Mouse (Mus musculus) hindbrain, embryonic 14.5 days (tissue): ENCODE data around the gene Bricd5. TPM values are rescaled to one million over a fixed set of nuclear protein-coding genes. Genes with fewer than 3 reads are reported as not detected.
"Not testable (repeated sequence)": the region's sequence is repeated elsewhere in the genome, so short reads cannot be mapped to it uniquely, and the experiment has no call there.

Source experiments
- ATAC-seq: fragments of 200-750 bp; cut with Nextera tagmentation; 2 replicates; pipeline ENCODE4 v1.8.0; 2017; ENCODE audit warnings: moderate number of reproducible peaks, mild to moderate bottlenecking, moderate TSS enrichment, moderate library complexity; ENCODE audit not compliant: low FRiP score
- DNase-seq: peaks from one replicate; pipeline ENCODE4 v3.0.0-alpha.2; 2015; ENCODE audit warnings: low spot score
- H3K27ac ChIP-seq: fragments of 300-500 bp; sonication (generic); 2 replicates; pipeline ENCODE4 v1.5.1; 2014; ENCODE audit warnings: mild to moderate bottlenecking, moderate library complexity
- H3K27me3 ChIP-seq: fragments of 300-500 bp; sonication (generic); 2 replicates; pipeline ENCODE4 v1.6.1; 2014; ENCODE audit warnings: mild to moderate bottlenecking, low read length, mixed read lengths; ENCODE audit not compliant: control insufficient read depth, insufficient read depth
- H3K36me3 ChIP-seq: fragments of 300-500 bp; sonication (generic); replicated peaks from 2 replicates; pipeline ENCODE4 v1.6.1; 2014; ENCODE audit not compliant: control insufficient read depth, insufficient read depth
- H3K4me1 ChIP-seq: fragments of 300-500 bp; sonication (generic); replicated peaks from 2 replicates; pipeline ENCODE4 v1.6.1; 2014; ENCODE audit warnings: antibody characterized with exemption, low read length, mixed read lengths; ENCODE audit not compliant: control insufficient read depth, insufficient read depth
- H3K4me2 ChIP-seq: fragments of 300-500 bp; sonication (generic); replicated peaks from 2 replicates; pipeline ENCODE4 v1.6.1; 2014; ENCODE audit warnings: mild to moderate bottlenecking, moderate library complexity
- H3K4me3 ChIP-seq: fragments of 300-500 bp; sonication (generic); replicated peaks from 2 replicates; pipeline ENCODE4 v1.5.1; 2014; ENCODE audit warnings: mild to moderate bottlenecking, low read length
- H3K9ac ChIP-seq: fragments of 300-500 bp; sonication (generic); 2 replicates; pipeline ENCODE4 v1.6.1; 2014
- H3K9me3 ChIP-seq: fragments of 300-500 bp; sonication (generic); 2 replicates; pipeline ENCODE4 v1.6.1; 2016; ENCODE audit warnings: low read length; ENCODE audit not compliant: control insufficient read depth
- WGBS: fragments of 180-500 bp; shearing (Covaris S2); extraction: QIAGEN DNeasy Blood & Tissue Kit; methylation state at CpG from one replicate; pipeline ENCODE4 v1.1.7; 2014; 5-methylcytosine and 5-hydroxymethylcytosine counted together
- polyA plus RNA-seq: library from polyadenylated mRNA; unstranded; fragments of >200 nt; fragmentation: Nextera tagmentation; extraction: Ambion mirVana; gene quantifications from 2 replicates; pipeline ENCODE4 v1.2.1, GENCODE M21; 2014

Bricd5 gene
- polyA plus RNA-seq, 1 experiment from 2014 or later = 0.75 TPM

DNA sequence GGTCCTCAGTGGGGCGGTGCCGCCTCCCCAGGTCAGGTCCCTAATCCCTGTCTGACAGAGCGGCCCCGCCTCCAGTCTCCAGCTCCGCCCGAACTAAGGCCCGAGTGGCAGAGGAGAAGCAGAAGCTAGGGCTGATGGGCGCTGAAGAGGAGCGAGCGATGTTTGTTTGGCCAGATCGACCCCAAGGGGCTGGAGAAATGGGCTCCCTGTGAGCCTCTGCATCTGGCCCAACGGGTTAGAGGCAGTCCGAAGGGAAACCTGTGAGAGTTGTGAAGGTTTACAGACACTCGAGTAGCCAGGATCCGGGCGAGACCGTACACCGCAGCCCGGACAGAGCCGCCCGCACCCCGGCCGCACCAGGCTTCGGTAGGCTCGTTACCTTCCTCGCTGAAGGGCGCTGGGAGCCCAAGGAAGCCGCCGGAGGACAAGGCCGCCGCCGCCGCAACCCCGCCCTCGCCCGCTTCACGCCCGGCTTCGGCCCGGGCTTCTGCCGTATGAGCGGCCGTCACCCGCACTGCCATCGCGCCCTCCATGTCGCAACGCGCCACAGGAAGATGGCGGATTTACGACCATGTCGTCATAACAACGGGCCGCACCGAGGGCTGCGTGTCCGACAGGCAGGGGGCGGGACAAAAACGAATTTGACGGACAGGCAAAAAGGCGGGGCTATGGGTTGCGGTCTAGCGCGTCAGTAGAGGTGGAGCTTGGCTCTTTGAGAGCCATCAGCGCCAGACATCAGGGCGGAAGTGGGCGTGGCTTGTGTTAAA is 18.7 kb upstream of the Bricd5 start:
- Histone ChIP-seq H3K9me3 (no peaks in the 10 kb centered on the region), H3K27me3 (no peaks in the 10 kb centered on the region), H3K9ac (peak overlapping the region; percentile 94), H3K4me1 (peaks cover 14% of the 10 kb centered on the region), H3K4me3 (peak overlapping the region; percentile 81), H3K27ac (peak overlapping the region; percentile 95), H3K4me2 (peak overlapping the region; percentile 72), H3K36me3 (peaks cover 17% of the 10 kb centered on the region)
- ATAC-seq = peak; percentile 94
- under 1% methylated on average over 66 of the region's 67 CpGs for WGBS
- peak; percentile 99 for DNase-seq

DNA sequence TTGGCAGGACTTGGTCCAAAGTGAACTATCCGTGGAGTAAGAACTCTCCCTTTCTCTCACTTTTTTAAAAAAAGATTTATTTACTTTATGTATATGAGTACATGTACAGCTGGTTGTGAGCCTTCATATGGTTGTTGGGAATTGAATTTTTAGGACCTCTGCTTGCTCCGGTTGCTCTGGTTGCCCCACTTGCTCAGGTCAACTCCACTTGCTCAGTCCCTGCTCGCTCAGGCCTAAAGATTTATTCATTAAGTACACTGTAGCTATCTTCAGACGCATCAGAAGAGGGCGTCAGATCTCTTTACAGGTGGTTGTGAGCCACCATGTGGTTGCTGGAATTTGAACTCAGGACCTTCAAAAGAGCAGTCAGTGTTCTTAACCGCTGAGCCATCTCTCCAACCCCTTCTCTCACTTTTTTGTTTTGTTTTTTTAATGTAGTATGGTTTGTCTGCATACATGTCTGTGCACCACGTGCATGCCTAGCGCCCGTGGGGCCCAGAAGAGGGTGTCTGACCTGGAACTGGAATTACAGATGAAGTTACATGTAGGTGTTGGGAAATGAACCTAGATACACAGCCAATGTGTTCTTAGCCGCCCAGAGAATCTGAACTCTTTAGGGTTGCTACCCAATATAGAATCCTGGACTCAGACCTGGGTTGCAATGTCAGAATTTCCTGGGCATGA is 18.0 kb upstream of the Bricd5 start:
- H3K4me1 ChIP-seq = peaks cover 14% of the 10 kb centered on the region
- H3K27ac ChIP-seq, DNase-seq, H3K9me3 ChIP-seq, H3K9ac ChIP-seq, H3K4me3 ChIP-seq, ATAC-seq, H3K27me3 ChIP-seq: not testable (repeated sequence)
- peak overlapping the region; percentile 37 for H3K4me2 ChIP-seq
- H3K36me3 ChIP-seq = peaks cover 10% of the 10 kb centered on the region
- 55% methylated on average over 9 of the region's 10 CpGs for WGBS

- H3K27me3 ChIP-seq = no peaks in the 10 kb centered on the region
Measured at GRCm38 (mm10) chr17:24461580-24461979, 12.1 kb upstream of the Bricd5 start.

GRCm38 (mm10) chr17:24462932-24463331 is 10.8 kb upstream of the Bricd5 start:
- no peak overlapping the region for H3K4me2 ChIP-seq
- H3K4me3 ChIP-seq = no peak overlapping the region
- no peaks in the 10 kb centered on the region for H3K9me3 ChIP-seq
- no peak overlapping the region for H3K9ac ChIP-seq
- H3K4me1 ChIP-seq = no peaks in the 10 kb centered on the region
- no peaks in the 10 kb centered on the region for H3K27me3 ChIP-seq
- no peak overlapping the region for H3K27ac ChIP-seq
- DNase-seq (no peak), ATAC-seq (no peak)
- 100% methylated on average over 1 of the region's 1 CpGs for WGBS
- H3K36me3 ChIP-seq = no peaks in the 10 kb centered on the region

More at GRCm38 (mm10) chr17:24461580-24461979, 12.1 kb upstream of the Bricd5 start:
- Histone ChIP-seq H3K4me2 (no peak overlapping the region), H3K4me1 (no peaks in the 10 kb centered on the region), H3K9ac (no peak overlapping the region), H3K27ac (no peak overlapping the region), H3K4me3 (no peak overlapping the region), H3K9me3 (no peaks in the 10 kb centered on the region), H3K36me3 (no peaks in the 10 kb centered on the region)
- DNase-seq (no peak), ATAC-seq (no peak)
- 77% methylated on average over 2 of the region's 2 CpGs for WGBS

DNA sequence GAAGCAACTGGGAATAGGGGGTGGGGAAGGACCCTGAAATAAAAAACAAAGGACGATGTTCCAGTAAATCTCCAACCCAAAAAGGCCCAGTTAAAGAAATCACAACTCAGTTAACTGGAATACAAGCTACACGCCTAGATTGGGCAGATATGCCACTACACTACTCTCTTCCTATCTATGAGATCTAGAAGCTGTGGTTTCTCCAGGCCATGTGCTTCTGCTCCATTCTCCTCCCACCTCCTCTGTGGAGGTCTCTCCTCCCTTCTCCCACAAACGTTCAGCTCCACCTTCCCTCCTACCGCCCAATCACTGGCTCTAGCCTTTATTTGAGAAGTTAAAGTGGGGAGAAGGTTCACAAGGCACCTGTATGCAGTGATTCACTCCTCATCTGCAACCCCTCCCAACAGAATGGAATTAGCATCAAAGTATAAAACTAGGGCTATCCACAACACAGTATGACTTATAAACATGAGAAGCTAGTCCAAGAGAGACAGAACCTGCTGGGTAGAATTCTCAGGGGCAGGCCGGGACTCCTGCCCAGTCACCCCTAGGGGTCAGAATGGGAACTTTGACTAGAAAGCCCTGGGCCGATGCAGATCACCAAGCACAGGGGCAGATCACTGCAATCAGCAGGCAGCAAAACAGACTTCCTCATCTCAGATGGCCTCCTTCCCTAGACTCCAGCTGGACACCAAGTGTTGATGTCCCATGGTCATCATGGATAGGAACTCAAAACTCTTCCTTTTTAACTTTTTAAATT is 10.1 kb upstream of the Bricd5 start:
- H3K9me3 ChIP-seq = no peaks in the 10 kb centered on the region
- no peaks in the 10 kb centered on the region for H3K27me3 ChIP-seq
- H3K27ac ChIP-seq = no peak overlapping the region
- no peak overlapping the region for H3K9ac ChIP-seq
- H3K4me2 ChIP-seq = no peak overlapping the region
- ATAC-seq (no peak), DNase-seq (no peak)
- WGBS = 66% methylated on average over 6 of the region's 6 CpGs
- no peak overlapping the region for H3K4me3 ChIP-seq
- H3K4me1 ChIP-seq = no peaks in the 10 kb centered on the region
- no peaks in the 10 kb centered on the region for H3K36me3 ChIP-seq

DNA sequence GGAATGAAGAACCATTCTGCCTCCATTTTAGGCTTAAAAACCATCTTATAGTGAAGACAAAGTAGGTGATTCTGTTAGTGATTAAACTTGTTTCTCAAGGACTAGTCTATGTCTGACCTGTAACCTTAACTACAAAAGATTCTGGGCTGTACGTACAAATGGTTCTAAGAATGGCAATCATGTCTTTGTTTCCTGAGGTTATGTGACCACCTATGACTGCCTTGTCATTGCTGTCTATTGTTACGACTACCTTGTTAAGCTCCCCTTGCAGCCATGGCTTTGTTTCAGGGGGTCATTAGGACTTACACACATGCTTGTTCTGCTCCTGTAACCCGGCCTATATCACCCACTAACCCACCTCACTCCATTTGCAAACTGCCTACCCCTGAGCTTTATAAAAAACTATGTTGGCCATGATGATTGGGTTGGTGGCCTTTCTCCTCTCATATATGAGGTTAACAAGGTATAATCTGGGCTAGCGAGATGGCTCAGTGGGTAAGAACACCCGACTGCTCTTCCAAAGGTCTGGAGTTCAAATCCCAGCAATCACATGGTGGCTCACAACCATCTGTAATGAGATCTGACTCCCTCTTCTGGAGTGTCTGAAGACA is 4.9 kb upstream of the Bricd5 start:
- no peak overlapping the region for H3K9ac ChIP-seq
- ATAC-seq = no peak
- no peak for DNase-seq
- no peak overlapping the region for H3K4me2 ChIP-seq
- peaks cover 20% of the 10 kb centered on the region for H3K4me1 ChIP-seq
- H3K27me3 ChIP-seq = no peaks in the 10 kb centered on the region
- no peaks in the 10 kb centered on the region for H3K9me3 ChIP-seq
- H3K36me3 ChIP-seq = peaks cover 17% of the 10 kb centered on the region; the same call in 1 of the 2 replicates
- 93% methylated on average over 5 of the region's 5 CpGs for WGBS
- H3K4me3 ChIP-seq = no peak overlapping the region
- H3K27ac ChIP-seq = no peak overlapping the region

DNA sequence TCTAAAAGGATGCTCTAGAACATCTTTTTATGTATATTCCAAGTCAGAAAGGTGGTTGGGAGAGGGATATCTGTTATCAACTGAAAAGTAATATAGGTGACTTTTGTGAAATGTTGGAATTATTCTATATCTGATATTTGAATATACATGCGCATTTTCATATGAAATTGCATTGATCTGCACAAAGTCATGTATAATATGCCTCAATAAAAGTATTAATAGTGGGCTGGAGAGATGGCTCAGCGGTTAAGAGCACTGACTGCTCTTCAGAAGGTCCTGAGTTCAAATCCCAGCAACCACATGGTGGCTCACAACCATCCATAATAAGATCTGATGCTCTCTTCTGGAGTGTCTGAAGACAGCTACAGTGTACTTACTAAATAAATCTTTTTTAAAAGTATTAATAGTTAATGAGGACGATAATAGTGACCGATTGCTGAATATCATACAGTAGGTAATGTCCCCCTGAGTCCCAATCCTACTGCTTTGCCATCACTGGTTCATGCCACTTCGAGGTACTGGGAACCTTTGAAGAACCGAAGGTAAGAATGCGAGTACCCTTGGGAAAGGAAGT is 4.3 kb upstream of the Bricd5 start:
- no peak for ATAC-seq
- no peaks in the 10 kb centered on the region for H3K27me3 ChIP-seq
- peak overlapping the region; percentile 94 for H3K4me3 ChIP-seq
- H3K4me1 ChIP-seq = peaks cover 20% of the 10 kb centered on the region
- H3K9ac ChIP-seq = peak overlapping the region; percentile 92
- WGBS = 18% methylated on average over 7 of the region's 7 CpGs
- peak overlapping the region; percentile 84 for H3K27ac ChIP-seq
- peaks cover 24% of the 10 kb centered on the region for H3K36me3 ChIP-seq
- H3K9me3 ChIP-seq = no peaks in the 10 kb centered on the region
- H3K4me2 ChIP-seq = peak overlapping the region; percentile 99
- DNase-seq = no peak

DNA sequence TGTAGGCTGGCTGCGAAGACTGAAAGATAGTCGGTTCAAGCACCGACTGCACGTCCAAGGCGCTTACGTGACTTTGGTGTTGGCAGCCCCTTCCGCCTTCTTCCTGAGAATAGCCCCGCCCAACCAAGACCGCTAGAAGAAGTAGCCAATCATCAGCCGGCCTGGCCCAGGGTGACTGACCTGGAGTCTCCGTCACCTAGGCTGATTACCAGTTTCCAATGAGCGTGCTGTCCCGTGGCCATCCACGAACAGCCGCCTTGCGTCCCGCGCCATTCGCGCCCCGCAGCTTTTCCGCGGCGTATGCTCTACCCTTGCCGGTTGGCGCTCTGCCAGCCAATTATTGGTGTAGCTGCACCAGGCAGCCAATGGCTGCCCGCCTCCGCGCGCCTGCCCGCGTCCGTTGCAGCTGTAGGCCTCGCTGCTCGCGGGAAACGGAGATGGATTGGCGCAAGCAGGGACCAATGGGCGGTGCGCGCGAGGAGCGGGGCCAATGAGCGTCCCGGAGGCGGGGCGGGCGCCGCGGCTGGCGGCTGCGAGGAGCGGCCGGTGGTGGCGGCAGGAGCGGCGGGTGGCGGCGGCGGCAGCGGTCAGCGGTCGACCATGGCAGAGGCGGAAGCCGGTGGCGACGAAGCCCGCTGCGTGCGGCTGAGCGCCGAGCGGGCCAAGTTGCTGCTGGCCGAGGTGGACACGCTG is 3.6 kb upstream of the Bricd5 start, which contains the start of the genes E4f1 and Pgp:
Gene E4f1 (minus strand): TSS at position 404 of the 693 bp plus-strand sequence.
Gene Pgp (plus strand): TSS at position 483 of the 693 bp plus-strand sequence.
- peak; percentile 98 for ATAC-seq
- peak within 1 kb of the TSS; percentile 84 for H3K27ac ChIP-seq
- WGBS = under 1% methylated on average over 71 of the region's 75 CpGs

More for the DNA sequence above, 3.6 kb upstream of the Bricd5 start, which contains the start of the genes E4f1 and Pgp:
- H3K36me3 ChIP-seq = peaks cover 30% of the 10 kb centered on the region
- peak within 1 kb of the TSS; percentile 99 for H3K4me2 ChIP-seq
- H3K9ac ChIP-seq = peak within 1 kb of the TSS; percentile 92
- peak within 1 kb of the TSS; percentile 94 for H3K4me3 ChIP-seq
- no peaks in the 10 kb centered on the region for H3K9me3 ChIP-seq
- H3K4me1 ChIP-seq = peaks cover 20% of the 10 kb centered on the region
- H3K27me3 ChIP-seq = no peaks in the 10 kb centered on the region
- peak; percentile 100 for DNase-seq
